ENCODE assay signal across 8 mouse cellular contexts in the genomic region with DNA sequence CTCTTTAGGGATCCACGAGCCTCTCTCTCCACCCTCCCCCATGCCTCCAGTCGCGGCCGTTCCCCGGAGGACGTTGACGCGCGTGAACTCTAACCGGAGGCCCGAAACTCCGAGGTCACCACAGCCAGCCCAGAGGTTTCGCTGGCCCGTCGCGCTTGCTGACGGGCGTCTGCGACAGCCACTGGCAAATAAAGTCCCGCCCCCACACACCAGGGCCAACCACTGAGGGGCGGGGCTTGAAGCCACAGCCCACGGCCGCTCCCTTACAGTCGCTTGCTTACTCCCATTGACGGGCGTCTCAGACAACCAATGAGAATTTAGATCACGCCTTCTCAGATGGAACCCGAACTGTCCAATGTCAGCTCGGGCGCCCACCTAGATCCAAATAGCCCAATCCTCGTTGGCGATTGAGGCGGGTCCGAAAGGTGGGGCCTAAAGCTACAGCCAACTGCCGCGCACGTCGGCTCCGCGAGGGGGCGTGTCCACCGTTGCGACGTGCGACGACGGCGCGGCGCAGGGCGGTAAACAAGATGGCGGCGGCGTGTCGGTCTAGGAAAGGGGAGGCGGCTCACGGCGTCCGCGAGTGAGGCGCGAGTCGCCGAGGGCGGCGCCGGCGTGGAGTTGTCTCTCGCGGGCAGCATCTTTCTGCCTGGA. TPM values are rescaled to one million over a fixed set of nuclear protein-coding genes. Genes with fewer than 3 reads are reported as not detected.
A peak's percentile ranks its signal among the peaks of the same experiment; 100 is the strongest.
DNase-seq lines count a peak whose midpoint lies in the region; ATAC-seq lines count a peak whose summit lies in the region.

TSS of gene Stk11 (plus strand) at position 514 of the 654 bp plus-strand sequence.

- intact Hi-C loops in gastrocnemius, postnatal 14 days (cut with DNase I; ENCODE audit: low total_unique reads): loop anchor here (5.0 kb wide), 1 partner anchor 123 kb away; no protein-coding TSS in a partner anchor
- intact Hi-C loops in left cerebral cortex, postnatal 10 days (cut with DNase I): loop anchor here (5.0 kb wide), 2 partner anchors 63 to 128 kb away; partner anchors contain the start of gene Cnn2

- peak; percentile 99 to 100 for DNase-seq in adrenal gland, adult (ENCODE audit: inconsistent age in 2 of 2, low spot score in 1 of 2)
- peak; percentile 100 for DNase-seq in embryo, embryonic 10.5 days (ENCODE audit: low spot score)
- DNase-seq in gastrocnemius, postnatal 14 days: peak; percentile 99
- peak; percentile 100 for DNase-seq in left cerebral cortex, postnatal 10 days (ENCODE audit: extremely low spot score in 1 of 2, low spot score in 2 of 2)
- peak; percentile 99 for DNase-seq in right cerebral cortex, postnatal 25 days
- peak; percentile 99 to 100 for DNase-seq in urinary bladder, postnatal 4 days (ENCODE audit: low spot score in 2 of 2)

- ATAC-seq in inflammation-experienced regulatory T-cells, adult 6 months: peak; percentile 97
- peak; percentile 91 for ATAC-seq in megakaryocyte-erythroid progenitor cell, adult 5-6 weeks (replicated peaks; ENCODE audit: low FRiP score, low TSS enrichment, poor library complexity, severe bottlenecking)

RNA-seq across cellular contexts. Expression of gene Stk11, which starts in this region (rescaled TPM):
- total RNA-seq in gastrocnemius, postnatal 14 days (2021): 10 to 100 TPM; 87.6 to 98.0 TPM
- polyA plus RNA-seq in inflammation-experienced regulatory T-cells, adult 6 months (2017; shearing (Covaris generic)): 10 to 100 TPM; 23.5 to 30.3 (median 25.5) TPM
- 10 to 100 TPM; 81.6 to 93.4 TPM for total RNA-seq in left cerebral cortex, postnatal 10 days (2021)
- 152 and 213 TPM in 2 replicates for total RNA-seq in megakaryocyte-erythroid progenitor cell, adult 5-6 weeks (2014; fragmentation: Nextera tagmentation)
- total RNA-seq in megakaryocyte-erythroid progenitor cell, adult 5-6 weeks (2017): 116 and 174 TPM in 2 replicates

Comparison
In these comparisons a context has a peak if more than half of its experiments do, and no peak if none do; other contexts are left out.
1. Peak in every context shown above with its lines: DNase-seq and ATAC-seq.